Mouse (Mus musculus) adrenal gland, postnatal 10 days (tissue): ENCODE measurements around the gene Unkl. TPM values are rescaled to one million over a fixed set of nuclear protein-coding genes. Genes with fewer than 3 reads are reported as not detected.
"Not testable (repeated sequence)": the region's sequence is repeated elsewhere in the genome, so short reads cannot be mapped to it uniquely, and the experiment has no call there.

Experiments used
- DNase-seq: peaks from one replicate; pipeline ENCODE4 v3.0.0; 2021; ENCODE audit warnings: mixed read lengths
- total RNA-seq, 2 experiments: library from RNA; stranded (reverse); gene quantifications; 2 replicates each; pipeline ENCODE4 v1.2.3; 2021

Gene Unkl
- total RNA-seq, 2 experiments from 2014 or later = 12.3 to 19.8 TPM

DNA sequence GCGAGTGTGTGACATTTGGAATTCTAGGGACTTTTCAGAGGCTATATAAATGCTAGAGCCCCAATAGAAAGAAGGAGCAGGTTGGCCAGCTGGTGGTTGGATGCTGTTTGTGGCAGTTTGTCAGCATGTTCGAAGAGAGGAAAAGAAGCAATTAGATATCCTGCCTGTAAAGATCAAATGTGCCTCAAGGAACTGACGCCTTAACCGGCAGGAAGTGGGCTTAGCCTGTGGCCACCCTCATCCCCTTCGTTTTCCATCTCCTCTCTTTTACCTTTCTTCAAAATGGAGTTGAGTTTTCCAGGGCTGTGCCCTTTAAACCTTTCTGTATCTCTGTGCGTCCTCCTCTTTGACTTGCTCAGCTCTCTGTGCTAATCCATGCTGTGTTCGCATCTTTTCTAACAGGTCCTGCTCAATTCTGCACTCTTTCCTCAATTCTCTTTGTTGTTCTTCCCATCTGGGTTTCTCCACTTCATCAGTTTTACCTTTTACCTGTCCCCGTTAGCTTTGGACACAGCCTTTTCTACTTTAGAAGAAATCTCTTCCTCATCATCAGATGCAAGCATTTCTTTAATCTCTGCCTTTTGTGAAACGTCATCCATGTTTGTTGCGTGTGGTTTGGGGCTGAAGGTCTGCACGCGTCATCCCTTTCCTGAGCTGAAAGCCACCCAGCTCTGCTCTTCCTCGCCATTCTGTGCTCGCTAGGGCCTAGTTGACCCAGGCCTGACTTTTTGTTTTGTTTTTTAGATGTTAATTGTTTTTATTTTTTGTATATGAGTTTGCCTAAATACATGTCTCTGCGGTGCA lies 31.5 kb downstream of the Unkl start:
- no peak for DNase-seq

DNA sequence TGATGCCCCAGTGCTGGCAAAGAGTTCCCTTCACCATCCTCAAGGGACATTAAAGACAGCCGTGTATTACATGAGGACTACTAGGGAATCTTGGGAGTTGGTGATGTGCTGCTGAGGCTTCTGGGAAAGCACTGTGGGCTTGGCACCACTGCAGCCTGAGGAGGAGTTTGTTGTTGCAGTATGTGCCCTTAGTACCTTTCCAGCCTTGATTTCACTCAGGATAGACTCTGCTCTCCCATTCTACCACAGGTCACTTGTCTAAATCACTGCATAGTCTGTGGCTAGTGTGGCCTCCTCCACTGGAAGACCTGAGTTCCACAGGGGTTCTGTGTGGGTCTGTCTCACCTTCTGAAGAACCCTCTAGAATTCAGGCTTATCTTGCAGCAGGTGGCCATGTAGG lies 32.5 kb downstream of the Unkl start:
- no peak for DNase-seq

GRCm38 (mm10) chr17:25221821-25222503 lies 33.8 kb downstream of the Unkl start:
- DNase-seq = peak; percentile 79

- peak; percentile 15 for DNase-seq
Observed at GRCm38 (mm10) chr17:25222504-25222940, 34.3 kb downstream of the Unkl start.

DNA sequence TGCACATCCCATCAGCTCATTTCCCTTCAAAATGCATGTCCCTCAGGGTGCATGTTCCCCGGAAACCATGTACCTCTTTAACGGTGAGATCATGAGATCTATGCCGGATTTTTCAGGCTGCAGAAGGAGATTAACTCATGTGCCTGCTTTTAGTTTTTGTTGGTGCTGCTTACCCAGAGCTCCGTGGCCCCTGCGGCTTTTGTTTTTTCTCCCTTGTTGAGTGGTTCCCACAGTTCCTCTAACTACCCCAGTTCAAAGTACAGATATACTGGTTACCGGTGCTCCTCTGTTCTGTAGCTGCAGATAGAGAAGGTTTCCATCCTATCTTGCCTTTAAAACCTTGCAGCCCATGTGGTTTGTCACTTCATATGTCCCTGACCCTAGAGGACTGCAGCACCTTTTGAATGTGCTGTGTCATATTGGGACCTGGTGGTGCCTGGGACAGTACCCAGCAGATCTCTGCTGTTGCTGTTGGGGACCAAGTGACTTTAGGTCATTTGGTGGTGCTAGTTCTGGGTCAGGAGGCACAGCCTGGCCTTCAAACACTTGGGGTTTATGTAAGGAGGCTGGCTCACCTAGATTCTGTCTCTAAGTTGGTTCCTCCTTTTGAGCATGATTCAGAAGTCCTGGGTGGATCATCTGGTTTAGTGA lies 34.9 kb downstream of the Unkl start:
- DNase-seq = no peak

GRCm38 (mm10) chr17:25224586-25225222 lies 36.5 kb downstream of the Unkl start:
- DNase-seq = no peak

GRCm38 (mm10) chr17:25225659-25226058 lies 37.5 kb downstream of the Unkl start:
- no peak for DNase-seq

DNA sequence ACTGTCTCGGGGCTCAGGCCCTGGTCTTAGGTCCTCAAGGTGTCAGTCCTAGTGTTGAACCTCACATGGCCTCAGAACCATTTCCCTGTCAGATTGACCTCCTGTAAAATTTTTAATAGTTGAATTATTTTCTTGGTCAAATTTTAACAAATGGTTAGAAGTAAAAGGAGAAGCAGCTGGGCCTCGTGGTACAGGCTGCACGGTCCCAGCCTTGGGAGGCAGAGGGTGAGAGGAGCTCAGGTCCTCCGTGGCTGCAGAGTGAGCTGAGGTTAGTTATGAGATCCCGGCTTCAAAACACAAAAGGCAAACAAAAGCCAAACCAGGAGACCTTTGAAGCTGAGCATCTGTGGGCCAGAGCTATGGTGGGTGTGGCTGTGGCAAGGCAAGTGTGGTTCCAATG lies 39.8 kb downstream of the Unkl start:
- no peak for DNase-seq

GRCm38 (mm10) chr17:25230014-25230655 lies 41.9 kb downstream of the Unkl start:
- DNase-seq = not testable (repeated sequence)

- DNase-seq = no peak
Observed at GRCm38 (mm10) chr17:25230700-25231099, 42.5 kb downstream of the Unkl start.

DNA sequence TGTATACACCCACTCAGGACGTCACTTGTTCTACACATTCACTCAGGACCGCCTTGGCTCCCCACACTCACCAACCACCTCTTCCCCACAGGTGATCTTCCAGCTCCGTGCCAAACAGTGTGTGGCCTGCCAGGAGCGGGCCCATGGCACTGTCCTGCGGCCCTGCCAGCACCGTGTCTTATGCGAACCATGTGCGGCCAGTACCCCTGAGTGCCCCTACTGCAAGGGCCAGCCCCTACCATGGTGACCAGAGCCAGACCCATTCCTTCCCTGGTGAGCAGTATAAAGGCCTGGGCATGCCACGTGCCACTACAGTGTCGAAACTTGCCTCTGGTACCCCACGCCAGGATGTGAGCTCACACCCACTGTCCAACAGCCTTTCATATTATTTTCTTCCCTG lies 43.4 kb downstream of the Unkl start:
- DNase-seq = not testable (repeated sequence)

- no peak for DNase-seq
Observed at GRCm38 (mm10) chr17:25235635-25236034, 47.4 kb downstream of the Unkl start.

- DNase-seq = peak; percentile 88
Observed at GRCm38 (mm10) chr17:25239695-25240636, 51.8 kb downstream of the Unkl start, which contains the start of the genes Gnptg and Tsr3. Gene Gnptg, minus strand, starts transcription at chr17:25240124. Gene Tsr3, plus strand, starts transcription at chr17:25240170.

DNA sequence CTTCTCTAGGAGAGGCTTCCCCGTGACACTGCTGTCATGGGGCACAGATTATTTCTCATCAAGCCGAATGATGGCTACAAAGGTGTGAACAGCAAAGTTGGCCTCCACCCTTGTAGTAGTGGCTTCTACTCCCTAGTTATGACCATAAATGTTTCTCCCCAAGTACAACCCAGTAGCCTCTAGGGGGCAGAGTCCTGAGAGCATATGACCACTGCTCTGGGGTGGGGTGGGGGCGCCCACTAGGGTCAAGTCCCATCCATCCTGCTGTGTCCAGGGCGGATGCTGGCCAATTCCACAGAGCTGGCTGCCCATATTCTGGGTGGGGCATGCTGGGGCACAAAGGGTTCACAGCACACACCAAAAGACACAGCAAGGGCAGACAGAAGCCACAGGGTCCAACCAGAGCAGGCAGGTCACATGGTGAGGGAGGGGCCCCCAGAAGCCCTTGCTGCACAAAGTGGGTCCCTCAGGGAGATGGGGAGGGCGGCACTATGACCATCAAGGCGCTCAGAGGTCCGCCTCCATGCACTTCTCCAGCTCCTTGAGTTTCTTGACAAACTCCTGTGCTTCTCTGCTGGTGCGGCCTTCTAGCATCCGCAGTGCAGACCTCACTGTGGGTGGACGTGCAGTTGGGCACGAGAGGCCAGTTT lies 55.1 kb downstream of the Unkl start:
- no peak for DNase-seq

DNA sequence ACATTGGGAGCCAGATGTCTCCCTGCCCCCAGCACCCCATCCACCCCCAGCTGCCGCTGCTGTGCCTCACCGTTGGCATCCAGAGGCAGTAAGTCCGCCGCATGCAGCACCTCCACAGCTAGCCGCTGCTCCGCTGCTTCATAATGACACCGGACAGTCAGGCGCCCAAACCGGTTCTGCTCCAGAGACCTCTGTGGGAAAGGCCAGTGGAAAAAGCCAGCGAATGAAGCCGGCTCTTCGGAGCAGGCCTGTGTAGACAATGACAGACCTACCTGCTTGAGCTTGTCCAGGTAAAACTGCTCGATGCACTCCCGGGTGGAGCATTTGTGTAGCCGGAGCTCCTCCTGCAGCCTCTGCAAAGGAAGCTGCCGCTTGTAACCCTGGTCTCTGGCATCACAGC lies 56.0 kb downstream of the Unkl start:
- no peak for DNase-seq

GRCm38 (mm10) chr17:25248033-25248750 lies 60.0 kb downstream of the Unkl start:
- no peak for DNase-seq

DNA sequence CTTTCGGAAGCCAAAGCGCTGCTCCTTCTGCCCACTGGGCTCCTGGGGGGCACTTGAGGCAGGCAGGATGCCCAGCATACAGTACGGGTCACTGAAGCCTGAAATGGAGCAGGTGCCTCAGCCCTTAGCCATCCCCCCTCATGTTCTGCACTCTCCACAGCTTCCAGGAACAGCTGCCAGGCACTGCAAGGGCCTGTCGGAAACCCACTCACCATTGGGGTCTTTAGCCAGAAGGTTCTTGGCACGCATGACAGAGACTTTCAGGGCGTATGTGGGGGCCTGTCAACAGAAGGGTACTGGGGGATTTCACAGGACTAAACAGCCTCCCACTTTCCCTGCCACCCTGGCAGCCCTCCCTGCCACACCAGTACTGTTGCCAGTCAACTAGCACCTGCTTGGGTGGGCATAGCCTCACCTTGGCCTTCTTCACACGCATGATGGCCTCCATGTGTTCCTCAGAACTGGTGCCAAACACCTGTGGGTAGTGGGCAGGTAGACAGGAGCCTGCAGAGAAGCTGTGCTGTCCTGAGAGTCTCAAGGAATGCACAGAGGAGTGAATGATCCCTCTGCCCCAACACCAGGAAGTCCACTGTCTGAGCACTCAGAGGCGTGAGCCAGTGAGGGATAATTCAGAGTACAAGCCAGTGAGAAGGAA lies 62.1 kb downstream of the Unkl start:
- DNase-seq = no peak

DNA sequence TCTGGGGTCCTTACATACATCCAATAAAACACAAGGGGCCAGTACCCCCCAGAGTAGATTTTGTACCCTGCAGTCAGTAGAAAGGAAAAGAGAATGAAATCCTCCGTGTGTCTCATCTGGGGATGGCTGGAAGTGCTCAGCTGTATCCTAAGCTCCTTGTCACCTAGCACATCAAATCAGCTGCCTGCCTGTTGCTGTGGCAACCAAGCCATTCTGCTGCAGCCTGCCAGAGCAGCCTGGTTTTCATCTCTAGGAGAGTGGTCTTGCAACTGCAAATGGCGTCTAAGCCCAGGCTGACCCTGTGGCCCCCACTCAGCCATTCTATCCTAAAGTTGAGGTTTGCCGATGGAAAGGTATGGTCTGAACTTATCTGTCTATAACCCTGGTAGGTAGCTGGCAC lies 64.4 kb downstream of the Unkl start:
- no peak for DNase-seq

- DNase-seq = no peak
Observed at GRCm38 (mm10) chr17:25253760-25254159, 65.6 kb downstream of the Unkl start.
